Mouse (Mus musculus) myocyte (in vitro differentiated cells): ENCODE results near the gene Dhx16. TPM values are rescaled to one million over a fixed set of nuclear protein-coding genes. Genes with fewer than 3 reads are reported as not detected.

Experiments
- H3K27me3 ChIP-seq: one replicate; pipeline ENCODE4 v1.6.1; 2011; ENCODE audit not compliant: control insufficient read depth, insufficient read depth, insufficient read length
- H3K36me3 ChIP-seq: one replicate; pipeline ENCODE4 v1.6.1; 2011; ENCODE audit not compliant: control insufficient read depth, insufficient read depth
- H3K4me2 ChIP-seq: one replicate; pipeline ENCODE4 v1.6.1; 2011; ENCODE audit warnings: low read depth, control low read depth
- H3K4me3 ChIP-seq: one replicate; pipeline ENCODE4 v1.5.1; 2011; ENCODE audit warnings: mild to moderate bottlenecking, control low read depth, moderate library complexity
- H3K79me2 ChIP-seq: one replicate; pipeline ENCODE4 v1.6.1; 2011; ENCODE audit not compliant: control insufficient read depth, insufficient read depth
- H3ac ChIP-seq: one replicate; pipeline ENCODE4 v1.6.1; 2011; ENCODE audit not compliant: control insufficient read depth, insufficient read length
- CEBPB ChIP-seq: IDR thresholded peaks from 2 replicates; pipeline ENCODE4 v1.6.1; 2011; ENCODE audit warnings: mild to moderate bottlenecking, moderate library complexity; ENCODE audit not compliant: poor library complexity, insufficient read depth, severe bottlenecking
- E2F4 ChIP-seq: IDR thresholded peaks from one replicate; pipeline ENCODE4 v1.6.1; 2011; ENCODE audit warnings: mild to moderate bottlenecking, control low read depth, moderate library complexity; ENCODE audit not compliant: insufficient read depth
- MAX ChIP-seq: IDR thresholded peaks from one replicate; pipeline ENCODE4 v1.6.1; 2011; ENCODE audit warnings: low read depth, mild to moderate bottlenecking, control low read depth
- MYOD1 ChIP-seq, 3 experiments: IDR thresholded peaks; one replicate each; pipeline ENCODE4 v1.6.1; 2011; ENCODE audit warnings: control low read depth in 2 of 3, low read depth in 2 of 3, mild to moderate bottlenecking in 2 of 3, moderate library complexity in 1 of 3; ENCODE audit not compliant: insufficient read length in 2 of 3, control insufficient read depth in 1 of 3
- MYOG ChIP-seq, 3 experiments: IDR thresholded peaks; one replicate each; pipeline ENCODE4 v1.6.1; 2011; ENCODE audit warnings: control low read depth in 2 of 3, low read depth in 2 of 3, mild to moderate bottlenecking in 2 of 3; ENCODE audit not compliant: insufficient read length in 2 of 3, control insufficient read depth in 1 of 3, insufficient read depth in 1 of 3
- POLR2A ChIP-seq: IDR thresholded peaks from one replicate; pipeline ENCODE4 v1.6.1; 2011; ENCODE audit warnings: low read depth, mild to moderate bottlenecking, control low read depth, moderate library complexity; ENCODE audit not compliant: insufficient read length
- POLR2AphosphoS2 ChIP-seq: IDR thresholded peaks from one replicate; pipeline ENCODE4 v1.6.1; 2011; ENCODE audit warnings: low read depth, control low read depth; ENCODE audit not compliant: insufficient read length
- REST ChIP-seq: IDR thresholded peaks from one replicate; pipeline ENCODE4 v1.6.1; 2011; ENCODE audit warnings: mild to moderate bottlenecking, control low read depth, moderate library complexity; ENCODE audit not compliant: insufficient read depth, insufficient read length
- SRF ChIP-seq: IDR thresholded peaks from one replicate; pipeline ENCODE4 v1.6.1; 2011; ENCODE audit warnings: low read depth; ENCODE audit not compliant: control insufficient read depth, insufficient read length
- TCF12 ChIP-seq: IDR thresholded peaks from one replicate; pipeline ENCODE4 v1.6.1; 2011; ENCODE audit warnings: mild to moderate bottlenecking, control low read depth; ENCODE audit not compliant: poor library complexity, insufficient read depth, severe bottlenecking
- TCF3 ChIP-seq: IDR thresholded peaks from one replicate; pipeline ENCODE4 v1.6.1; 2011; ENCODE audit warnings: low read depth, control low read depth; ENCODE audit not compliant: insufficient read length
- USF1 ChIP-seq: IDR thresholded peaks from one replicate; pipeline ENCODE4 v1.6.1; 2011; ENCODE audit warnings: low read depth, mild to moderate bottlenecking, control low read depth, moderate library complexity
- polyA plus RNA-seq: library from polyadenylated mRNA; unstranded; fragments of >200 nt; fragmentation: generic; extraction: Trizol; gene quantifications from one replicate; pipeline ENCODE4 v1.2.1, GENCODE M21; 2012; ENCODE audit warnings: missing spikeins

Gene Dhx16
- polyA plus RNA-seq, 1 experiment: 29.4 TPM

DNA sequence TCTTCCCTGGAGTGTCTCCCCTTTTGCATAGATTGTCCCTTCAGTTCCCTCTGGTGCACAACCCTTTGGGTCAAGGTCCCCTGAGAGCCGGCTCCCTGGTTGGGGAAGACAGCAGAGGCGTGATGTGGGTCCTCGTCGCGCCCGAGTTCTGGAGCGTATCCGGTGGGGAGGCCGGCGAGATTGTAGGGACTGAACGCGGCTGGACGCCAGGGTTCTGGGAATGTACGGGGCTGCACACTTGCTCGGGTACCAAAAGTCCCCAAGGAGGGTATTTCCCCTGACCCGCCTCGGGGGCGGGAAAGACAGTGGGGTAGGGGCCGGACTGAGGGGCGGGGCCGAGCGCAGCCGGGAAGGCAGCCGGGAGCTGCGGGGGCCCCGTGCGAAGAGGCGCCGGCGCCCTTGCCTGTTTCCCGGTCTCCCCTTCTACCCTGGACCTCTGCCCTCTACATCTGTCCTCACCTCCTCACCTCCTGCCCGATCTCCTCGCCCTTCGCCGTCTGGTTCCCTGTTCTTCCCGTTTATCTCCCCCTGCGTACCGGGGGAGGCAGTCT, 13.3 kb upstream of the Dhx16 start:
- H3ac ChIP-seq: peak overlapping the region; percentile 64
- no peaks in the 10 kb centered on the region for H3K27me3 ChIP-seq
- H3K79me2 ChIP-seq: peaks cover 49% of the 10 kb centered on the region
- TF ChIP-seq POLR2AphosphoS2: peak; percentile 92
- TF ChIP-seq MYOD1 (IDR thresholded peaks at IDR 0.05; ENCODE audit: control insufficient read depth in 1 of 3, insufficient read length in 2 of 3, low read depth in 2 of 3): no peak
- TF ChIP-seq REST: no peak
- no peak for TF ChIP-seq CEBPB
- TF ChIP-seq MYOG (IDR thresholded peaks at IDR 0.05; ENCODE audit: control insufficient read depth in 1 of 3, insufficient read depth in 1 of 3, insufficient read length in 2 of 3, low read depth in 2 of 3): peak in 1 of 3 experiments; percentile 5
- TF ChIP-seq TCF3: no peak
- TF ChIP-seq E2F4: no peak
- TF ChIP-seq POLR2A: peak; percentile 93
- no peaks in the 10 kb centered on the region for H3K36me3 ChIP-seq
- peak overlapping the region; percentile 90 for H3K4me3 ChIP-seq
- H3K4me2 ChIP-seq: peak overlapping the region; percentile 99

DNA sequence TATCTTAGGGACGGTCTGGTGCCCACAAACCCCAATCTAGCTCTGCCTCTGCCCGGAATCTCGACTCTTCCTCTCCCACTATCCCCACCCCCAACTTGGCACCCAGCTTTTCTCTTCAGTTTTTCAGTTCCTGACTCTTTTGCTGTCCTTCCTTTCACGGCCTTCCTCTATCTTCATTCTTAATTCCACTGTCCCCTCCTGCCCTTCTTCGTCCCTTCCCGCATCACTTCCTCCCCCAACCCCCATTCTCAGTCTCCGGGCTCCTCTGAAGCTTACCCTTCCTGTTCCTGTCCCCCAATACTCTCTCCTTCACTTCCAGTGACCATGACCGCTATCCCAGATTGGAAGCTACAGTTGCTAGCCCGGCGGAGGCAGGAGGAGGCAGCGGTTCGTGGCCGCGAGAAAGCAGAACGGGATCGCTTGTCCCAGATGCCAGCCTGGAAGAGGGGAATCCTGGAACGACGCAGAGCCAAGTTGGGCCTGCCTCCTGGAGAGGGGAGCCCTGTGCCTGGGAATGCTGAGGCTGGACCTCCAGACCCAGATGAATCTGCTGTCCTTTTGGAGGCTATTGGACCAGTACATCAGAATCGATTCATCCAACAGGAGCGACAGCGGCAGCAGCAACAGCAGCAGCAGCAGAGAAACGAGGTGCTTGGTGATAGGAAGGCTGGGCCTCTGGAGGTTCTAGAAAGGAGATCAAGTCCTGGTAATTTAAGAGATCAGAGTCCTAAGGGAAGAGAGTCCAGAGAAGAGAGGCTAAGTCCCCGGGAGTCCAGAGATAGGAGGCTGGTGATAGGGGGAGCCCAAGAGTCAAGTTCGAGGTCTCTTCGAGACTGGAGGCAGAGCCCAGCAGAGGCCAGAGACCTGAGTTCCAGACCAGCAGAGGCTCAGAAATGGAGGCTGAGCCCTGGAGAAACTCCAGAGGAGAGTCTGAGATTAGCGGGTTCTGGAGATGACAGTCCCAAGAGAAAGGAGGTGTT, 12.4 kb upstream of the Dhx16 start:
- TF ChIP-seq USF1: no peak
- peak; percentile 15 for TF ChIP-seq POLR2AphosphoS2
- Histone ChIP-seq H3K27me3 (no peaks in the 10 kb centered on the region), H3K4me3 (peak overlapping the region; percentile 90), H3K79me2 (peaks cover 57% of the 10 kb centered on the region), H3K36me3 (no peaks in the 10 kb centered on the region), H3ac (peak overlapping the region; percentile 64), H3K4me2 (peak overlapping the region; percentile 99)

DNA sequence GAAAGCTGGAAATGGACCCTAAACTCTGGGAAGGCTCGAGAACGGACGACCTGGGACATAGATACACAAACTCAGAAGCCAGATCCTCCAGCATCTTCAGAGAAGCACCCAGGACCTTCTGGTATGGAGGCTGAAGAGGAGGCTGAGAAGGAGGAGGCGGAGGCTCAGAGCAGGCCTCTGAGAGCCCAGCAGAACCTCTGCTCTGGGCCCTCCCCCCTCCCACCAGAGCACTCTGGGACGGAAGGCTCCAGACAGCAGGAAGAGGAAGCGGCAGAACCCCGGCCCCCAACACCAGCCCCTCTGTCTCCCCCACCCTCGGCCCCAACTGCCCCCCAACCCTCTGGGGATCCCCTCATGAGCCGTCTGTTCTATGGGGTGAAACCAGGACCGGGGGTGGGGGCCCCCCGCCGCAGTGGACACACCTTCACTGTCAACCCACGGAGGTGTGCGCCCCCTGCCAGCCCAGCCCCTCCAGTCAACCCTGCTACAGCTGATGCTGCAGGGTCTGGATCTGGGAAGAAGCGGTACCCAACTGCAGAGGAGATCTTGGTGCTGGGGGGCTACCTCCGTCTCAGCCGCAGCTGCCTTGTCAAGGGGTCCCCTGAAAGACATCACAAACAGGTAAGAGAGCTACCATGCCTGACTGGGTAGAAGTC, 11.3 kb upstream of the Dhx16 start:
- Histone ChIP-seq H3K27me3 (no peaks in the 10 kb centered on the region), H3K79me2 (peaks cover 68% of the 10 kb centered on the region), H3ac (peak overlapping the region; percentile 64), H3K4me2 (peak overlapping the region; percentile 99), H3K4me3 (peak overlapping the region; percentile 90), H3K36me3 (peaks cover 7% of the 10 kb centered on the region)
- TF ChIP-seq POLR2AphosphoS2 (peak; percentile 22), MYOD1 (IDR thresholded peaks at IDR 0.05; ENCODE audit: control insufficient read depth in 1 of 3, insufficient read length in 2 of 3, low read depth in 2 of 3) (no peak)

DNA sequence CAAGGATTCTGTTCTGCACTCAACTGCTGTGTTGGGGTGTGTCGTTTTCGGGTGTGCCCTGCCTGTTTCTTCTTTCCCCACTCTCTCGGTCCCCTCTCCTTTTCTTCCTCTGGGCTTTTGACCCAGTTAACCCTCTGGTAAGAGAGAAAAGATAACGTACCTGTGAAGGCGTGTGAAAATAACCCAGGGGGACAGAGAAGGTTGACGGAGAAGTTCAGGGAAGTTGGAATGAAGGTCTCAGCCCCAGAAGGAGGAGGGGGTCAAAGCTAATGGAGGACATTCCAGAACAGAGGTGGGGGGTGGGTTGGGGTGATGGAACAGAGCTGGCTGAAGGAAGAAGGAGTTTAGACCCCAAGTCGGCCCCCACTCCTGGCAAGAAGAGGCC, 10.7 kb upstream of the Dhx16 start:
- no peaks in the 10 kb centered on the region for H3K27me3 ChIP-seq
- peak overlapping the region; percentile 64 for H3ac ChIP-seq

DNA sequence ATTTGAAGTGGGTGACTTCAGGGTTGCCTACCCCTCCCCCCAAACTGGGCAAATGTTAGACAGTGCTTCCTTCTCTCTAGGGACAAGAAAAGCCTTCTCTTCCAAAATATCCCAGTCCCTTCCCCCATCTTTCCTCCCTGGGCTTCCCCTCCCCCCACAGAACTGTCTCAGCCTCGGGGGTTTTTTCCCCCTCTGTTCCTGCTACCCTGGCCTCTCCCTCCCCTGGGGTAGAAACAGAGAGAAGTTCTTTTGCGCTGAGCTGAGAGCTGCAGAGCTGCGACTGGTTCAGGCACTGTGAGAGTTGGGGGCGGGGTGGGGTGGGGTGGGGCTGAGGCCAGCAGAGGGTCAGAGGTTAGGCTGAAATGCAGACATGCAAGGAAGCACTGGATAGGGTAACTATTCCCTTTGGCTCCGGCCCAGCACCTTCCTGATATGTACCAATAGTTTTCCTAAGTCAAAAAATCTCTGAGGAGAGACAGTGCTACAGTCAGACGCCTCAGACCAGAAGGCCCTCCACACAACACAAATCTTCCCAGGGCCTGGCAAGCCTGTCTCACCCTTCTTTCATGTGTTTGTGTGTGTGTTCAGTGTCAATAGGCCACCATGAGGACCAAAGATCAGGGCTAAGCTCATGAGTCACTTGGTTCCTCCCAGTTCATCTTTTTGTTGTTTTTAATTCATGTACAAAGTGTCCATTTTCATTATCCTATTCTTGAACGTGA, 10.1 kb upstream of the Dhx16 start:
- Histone ChIP-seq H3K36me3 (peaks cover 12% of the 10 kb centered on the region), H3K27me3 (no peaks in the 10 kb centered on the region), H3ac (peak overlapping the region; percentile 64), H3K4me2 (peak overlapping the region; percentile 99), H3K79me2 (peaks cover 79% of the 10 kb centered on the region), H3K4me3 (peak overlapping the region; percentile 90)
- no peak for TF ChIP-seq REST
- no peak for TF ChIP-seq MYOD1 (IDR thresholded peaks at IDR 0.05; ENCODE audit: control insufficient read depth in 1 of 3, insufficient read length in 2 of 3, low read depth in 2 of 3)
- no peak for TF ChIP-seq E2F4

More for the DNA sequence above, 10.7 kb upstream of the Dhx16 start:
- H3K36me3 ChIP-seq: peaks cover 7% of the 10 kb centered on the region
- TF ChIP-seq MAX: no peak
- TF ChIP-seq MYOG (IDR thresholded peaks at IDR 0.05; ENCODE audit: control insufficient read depth in 1 of 3, insufficient read depth in 1 of 3, insufficient read length in 2 of 3, low read depth in 2 of 3): no peak
- no peak for TF ChIP-seq POLR2AphosphoS2
- TF ChIP-seq MYOD1 (IDR thresholded peaks at IDR 0.05; ENCODE audit: control insufficient read depth in 1 of 3, insufficient read length in 2 of 3, low read depth in 2 of 3): no peak
- no peak for TF ChIP-seq REST
- no peak for TF ChIP-seq CEBPB
- TF ChIP-seq TCF12: no peak
- no peak for TF ChIP-seq E2F4
- TF ChIP-seq USF1: no peak
- no peak for TF ChIP-seq POLR2A
- TF ChIP-seq SRF: no peak
- TF ChIP-seq TCF3: no peak
- H3K4me3 ChIP-seq: peak overlapping the region; percentile 90
- peaks cover 74% of the 10 kb centered on the region for H3K79me2 ChIP-seq
- peak overlapping the region; percentile 99 for H3K4me2 ChIP-seq
